Mouse (Mus musculus) hindbrain, embryonic 16.5 days (tissue): ENCODE measurements around the gene Mto1. TPM values are rescaled to one million over a fixed set of nuclear protein-coding genes. Genes with fewer than 3 reads are reported as not detected.
"Not testable (repeated sequence)": the region's sequence is repeated elsewhere in the genome, so short reads cannot be mapped to it uniquely, and the experiment has no call there.

Experiments used
- ATAC-seq: fragments of 200-750 bp; cut with Nextera tagmentation; 2 replicates; pipeline ENCODE4 v1.8.0; 2017; ENCODE audit warnings: moderate TSS enrichment, moderate library complexity
- H3K27ac ChIP-seq: fragments of 300-500 bp; sonication (generic); 2 replicates; pipeline ENCODE4 v1.5.1; 2014; ENCODE audit warnings: low read depth, mild to moderate bottlenecking, control low read depth, low read length, moderate library complexity
- H3K27me3 ChIP-seq: fragments of 300-500 bp; sonication (generic); replicated peaks from 2 replicates; pipeline ENCODE4 v1.6.1; 2014; ENCODE audit warnings: low read length; ENCODE audit not compliant: control insufficient read depth, insufficient read depth
- H3K36me3 ChIP-seq: fragments of 300-500 bp; sonication (generic); 2 replicates; pipeline ENCODE4 v1.6.1; 2014; ENCODE audit warnings: mild to moderate bottlenecking, low read length, moderate library complexity, mixed read lengths; ENCODE audit not compliant: control insufficient read depth, insufficient read depth
- H3K4me1 ChIP-seq: fragments of 300-500 bp; sonication (generic); 2 replicates; pipeline ENCODE4 v1.6.1; 2014; ENCODE audit warnings: low read depth, low read length; ENCODE audit not compliant: control insufficient read depth, insufficient read depth
- H3K4me2 ChIP-seq: fragments of 300-500 bp; sonication (generic); 2 replicates; pipeline ENCODE4 v1.6.1; 2014; ENCODE audit warnings: mild to moderate bottlenecking, low read length, control low read depth, moderate library complexity
- H3K4me3 ChIP-seq: fragments of 300-500 bp; sonication (generic); 2 replicates; pipeline ENCODE4 v1.5.1; 2014; ENCODE audit warnings: mild to moderate bottlenecking, low read length, control low read depth, moderate library complexity
- H3K9ac ChIP-seq: fragments of 300-500 bp; sonication (generic); 2 replicates; pipeline ENCODE4 v1.6.1; 2014; ENCODE audit warnings: low read depth, mild to moderate bottlenecking, control low read depth, low read length, moderate library complexity
- H3K9me3 ChIP-seq: fragments of 300-500 bp; sonication (generic); 2 replicates; pipeline ENCODE4 v1.6.1; 2014; ENCODE audit warnings: mild to moderate bottlenecking, low read length, moderate library complexity; ENCODE audit not compliant: control insufficient read depth
- WGBS: fragments of 180-500 bp; shearing (Covaris S2); extraction: QIAGEN DNeasy Blood & Tissue Kit; methylation state at CpG from one replicate; pipeline ENCODE4 v1.1.7; 2014; 5-methylcytosine and 5-hydroxymethylcytosine counted together
- polyA plus RNA-seq: library from polyadenylated mRNA; unstranded; fragments of >200 nt; fragmentation: Nextera tagmentation; extraction: Ambion mirVana; gene quantifications from 2 replicates; pipeline ENCODE4 v1.2.1, GENCODE M21; 2015

Mto1 gene
- polyA plus RNA-seq, 1 experiment from 2014 or later: 30.0 TPM

- Histone ChIP-seq H3K4me3 (peak overlapping the region; percentile 87), H3K4me1 (peaks cover 25% of the 10 kb centered on the region), H3K4me2 (peak overlapping the region; percentile 66), H3K9ac (peak overlapping the region; percentile 100), H3K36me3 (peaks cover 21% of the 10 kb centered on the region), H3K27ac (peak overlapping the region; percentile 98)
- 0% methylated on average over 10 of the region's 13 CpGs for WGBS
- ATAC-seq, H3K27me3 ChIP-seq, H3K9me3 ChIP-seq: not testable (repeated sequence)
Observed at GRCm38 (mm10) chr9:78480227-78480626, 32.2 kb downstream of the Mto1 start.

DNA sequence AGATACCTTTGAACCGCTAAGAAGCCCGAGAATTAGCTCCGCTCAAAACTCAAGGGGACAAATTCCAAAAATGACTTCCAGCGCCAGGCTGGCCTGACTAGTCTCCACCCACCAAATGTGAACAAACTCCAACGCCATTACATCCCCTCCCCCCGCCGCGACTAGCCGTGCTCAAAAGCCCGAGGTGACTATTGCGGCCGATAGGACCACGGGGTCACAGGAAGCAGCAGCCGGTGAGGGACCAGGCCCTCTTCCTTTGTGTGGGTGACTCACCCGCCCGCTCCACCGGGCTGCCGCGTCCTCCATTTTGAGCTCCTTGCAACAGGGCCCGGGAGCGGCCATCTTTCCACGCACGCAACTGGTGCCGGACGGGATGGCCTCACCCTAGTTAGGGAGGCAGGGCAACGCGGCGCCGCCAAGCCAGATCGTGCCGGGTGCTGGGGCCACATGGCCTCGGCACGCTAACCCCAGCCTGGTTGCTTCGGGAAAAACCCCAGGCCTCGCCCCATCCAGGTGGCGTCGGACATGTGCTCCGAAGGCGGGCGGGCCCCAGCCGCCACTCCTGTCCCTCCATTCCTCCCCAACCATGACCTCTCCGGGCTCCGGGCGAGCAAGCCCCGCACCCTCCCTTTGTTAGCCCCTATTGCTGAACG lies 32.8 kb downstream of the Mto1 start:
- Histone ChIP-seq H3K4me1 (peaks cover 25% of the 10 kb centered on the region), H3K9ac (peak overlapping the region; percentile 100), H3K36me3 (peaks cover 21% of the 10 kb centered on the region), H3K9me3 (no peaks in the 10 kb centered on the region), H3K4me3 (peak overlapping the region; percentile 87), H3K27me3 (no peaks in the 10 kb centered on the region), H3K27ac (peak overlapping the region; percentile 98), H3K4me2 (peak overlapping the region; percentile 66)
- under 1% methylated on average over 35 of the region's 46 CpGs for WGBS
- peak; percentile 15 for ATAC-seq

DNA sequence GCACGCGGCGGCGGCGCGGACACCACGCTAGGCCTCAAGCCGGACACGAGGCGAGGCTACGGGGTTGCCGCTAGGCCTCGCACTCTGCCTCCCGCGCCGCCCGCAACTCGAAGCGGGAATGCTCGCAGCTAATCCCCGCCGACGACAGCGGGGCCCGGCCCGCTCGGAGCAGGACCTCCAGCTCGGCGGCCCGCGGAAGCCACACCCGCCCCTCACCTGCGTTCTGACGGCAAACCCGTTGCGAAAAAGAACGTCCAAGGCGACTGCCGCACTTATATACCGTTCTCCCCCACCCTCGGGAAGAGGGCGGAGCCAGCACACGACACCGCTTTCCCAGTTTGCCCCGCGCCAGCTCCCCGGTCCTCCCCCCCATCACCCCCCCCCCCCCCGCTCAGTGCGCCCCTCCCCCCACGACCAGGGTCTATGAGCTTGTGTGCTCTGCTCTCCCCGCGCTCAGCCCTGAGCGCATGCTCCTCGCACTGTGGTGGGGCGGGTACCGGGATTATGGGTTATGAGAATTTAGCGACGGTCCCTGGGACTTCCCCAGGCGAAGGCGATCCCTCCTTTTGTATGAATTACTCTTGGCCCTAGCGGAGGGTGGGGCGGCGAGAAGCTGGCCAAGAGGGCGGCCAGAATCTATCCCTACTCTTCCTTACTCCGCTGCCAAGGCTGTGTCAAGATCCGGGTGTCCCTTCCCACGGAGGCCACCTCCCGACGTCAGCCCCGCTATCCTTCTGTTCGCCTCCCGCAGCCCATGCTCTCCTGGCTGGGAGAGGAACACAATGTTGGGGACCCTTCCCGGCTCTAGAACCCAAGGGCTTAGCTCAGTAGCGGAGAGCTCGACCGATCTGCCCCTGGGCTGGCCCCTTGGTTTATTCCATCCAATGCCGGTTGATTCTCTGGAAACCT lies 33.7 kb downstream of the Mto1 start:
- H3K4me2 ChIP-seq: peak overlapping the region; percentile 72
- H3K36me3 ChIP-seq: peaks cover 16% of the 10 kb centered on the region
- H3K4me1 ChIP-seq: peaks cover 25% of the 10 kb centered on the region
- ATAC-seq: peak; percentile 99
- no peaks in the 10 kb centered on the region for H3K9me3 ChIP-seq
- H3K9ac ChIP-seq: peak overlapping the region; percentile 100
- WGBS: under 1% methylated on average over 73 of the region's 77 CpGs
- peak overlapping the region; percentile 87 for H3K4me3 ChIP-seq
- peak overlapping the region; percentile 100 for H3K27ac ChIP-seq
- no peaks in the 10 kb centered on the region for H3K27me3 ChIP-seq

DNA sequence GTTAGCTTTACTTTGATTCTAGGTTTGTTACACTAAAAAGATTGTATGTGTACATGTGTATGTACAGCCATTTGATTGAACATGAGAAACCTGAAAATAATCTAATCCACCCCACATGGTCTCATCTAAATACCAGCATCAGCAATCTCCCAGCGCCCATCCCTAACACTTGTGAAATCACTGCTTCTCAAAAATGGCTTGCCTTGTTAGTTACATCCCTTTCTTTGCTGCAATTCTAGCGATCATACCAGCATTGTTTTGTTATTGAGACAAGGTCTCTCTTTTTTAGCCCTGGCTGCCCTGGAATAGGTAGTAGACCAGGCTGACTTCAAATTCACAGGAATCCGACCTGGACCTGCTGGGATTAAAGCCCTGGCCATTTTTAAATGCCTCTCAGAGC lies 34.4 kb downstream of the Mto1 start:
- Histone ChIP-seq H3K4me2 (peak overlapping the region; percentile 72), H3K9me3 (no peaks in the 10 kb centered on the region), H3K27me3 (no peaks in the 10 kb centered on the region), H3K36me3 (peaks cover 13% of the 10 kb centered on the region), H3K9ac (peak overlapping the region; percentile 90), H3K27ac (peak overlapping the region; percentile 100), H3K4me1 (peaks cover 24% of the 10 kb centered on the region), H3K4me3 (peak overlapping the region; percentile 61)
- WGBS: 10% methylated on average over 3 of the region's 3 CpGs
- no peak for ATAC-seq

DNA sequence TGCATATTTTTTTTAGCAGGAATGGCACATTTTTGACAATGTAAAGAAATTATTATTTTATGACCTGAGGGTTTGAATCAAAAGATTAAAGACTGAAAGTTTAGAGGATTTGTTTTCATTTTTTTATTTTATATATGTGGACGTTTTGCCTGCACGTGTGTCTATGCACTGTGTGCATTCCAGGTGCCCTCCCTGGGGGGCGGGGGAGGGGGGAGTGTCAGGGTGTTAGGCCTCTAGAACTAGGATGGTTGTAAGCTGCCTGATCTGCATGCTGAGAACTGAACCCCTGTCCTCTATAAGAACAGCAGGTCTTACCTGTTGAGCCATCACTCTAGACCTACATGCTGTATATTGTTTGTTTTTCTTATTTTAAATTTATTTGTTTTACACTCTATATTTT lies 36.7 kb downstream of the Mto1 start:
- ATAC-seq: no peak
- WGBS: 77% methylated on average over 3 of the region's 3 CpGs

DNA sequence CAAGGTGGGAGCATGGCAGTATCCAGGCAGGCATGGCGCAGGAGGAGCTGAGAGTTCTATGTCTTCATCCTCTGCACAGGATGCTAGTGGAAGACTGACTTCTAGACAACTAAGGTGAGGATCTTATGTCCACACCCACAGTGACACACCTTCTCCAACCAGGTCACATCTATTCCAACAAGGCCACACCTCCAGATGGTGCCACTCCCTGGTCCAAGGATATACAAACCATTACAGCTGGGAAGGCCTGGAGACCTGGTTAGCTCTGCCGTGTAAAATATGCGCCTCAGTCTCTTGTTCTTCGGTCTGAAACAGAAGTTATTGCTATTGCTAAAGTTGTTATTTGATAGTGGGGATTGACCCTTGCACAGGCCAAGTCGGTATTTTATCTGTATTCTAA lies 40.0 kb downstream of the Mto1 start:
- 96% methylated on average over 5 of the region's 5 CpGs for WGBS
- H3K27ac ChIP-seq, H3K4me1 ChIP-seq, H3K4me2 ChIP-seq, H3K9me3 ChIP-seq, H3K27me3 ChIP-seq, H3K4me3 ChIP-seq, ATAC-seq, H3K36me3 ChIP-seq, H3K9ac ChIP-seq: not testable (repeated sequence)

More for the DNA sequence above, 36.7 kb downstream of the Mto1 start:
- H3K27ac ChIP-seq: no peak overlapping the region
- no peak overlapping the region for H3K4me2 ChIP-seq
- H3K9me3 ChIP-seq: no peaks in the 10 kb centered on the region
- no peak overlapping the region for H3K4me3 ChIP-seq
- no peak overlapping the region for H3K9ac ChIP-seq
- peaks cover 12% of the 10 kb centered on the region for H3K4me1 ChIP-seq
- no peaks in the 10 kb centered on the region for H3K27me3 ChIP-seq
- H3K36me3 ChIP-seq: no peaks in the 10 kb centered on the region

DNA sequence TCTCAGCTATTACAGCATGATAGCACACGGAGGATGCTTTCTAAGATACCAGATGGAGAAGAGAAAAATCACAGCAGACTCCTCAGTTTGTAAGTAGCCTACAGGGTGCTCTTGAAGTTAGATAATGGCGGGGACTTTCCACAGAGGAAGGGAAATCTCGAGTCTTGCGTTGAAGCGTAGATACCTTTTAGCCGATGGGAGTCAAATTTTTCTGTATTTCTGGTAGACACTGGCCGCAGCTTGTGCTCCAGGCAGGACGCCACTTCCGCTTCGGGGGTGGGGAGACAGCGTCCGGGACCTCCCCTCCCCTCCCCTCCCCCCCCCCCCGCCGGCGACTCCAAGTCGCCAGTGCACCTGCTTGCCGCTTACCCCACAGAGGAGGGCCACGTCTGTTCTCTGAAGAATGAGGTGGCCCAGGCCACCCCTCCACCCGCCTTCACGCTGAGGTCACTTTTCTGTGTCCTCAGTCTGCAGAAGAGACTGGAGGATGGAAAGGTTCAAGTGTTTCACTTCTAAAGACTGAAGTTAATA lies 40.9 kb downstream of the Mto1 start, which contains the start of gene Eef1a1:
Gene Eef1a1 (minus strand): TSS at position 262 of the 531 bp plus-strand sequence.
- Histone ChIP-seq H3K4me2 (peak within 1 kb of the TSS; percentile 67), H3K27ac (no peak within 1 kb of the TSS; the same call in 1 of the 2 replicates), H3K4me3 (peak within 1 kb of the TSS; percentile 40), H3K36me3 (no peaks in the 10 kb centered on the region), H3K27me3 (no peaks in the 10 kb centered on the region), H3K4me1 (peaks cover 3% of the 10 kb centered on the region; the same call in 1 of the 2 replicates), H3K9ac (peak within 1 kb of the TSS; percentile 60), H3K9me3 (no peaks in the 10 kb centered on the region)
- 2% methylated on average over 16 of the region's 20 CpGs for WGBS
- peak; percentile 67 for ATAC-seq

GRCm38 (mm10) chr9:78491169-78491568 lies 43.2 kb downstream of the Mto1 start:
- ATAC-seq: no peak
- Histone ChIP-seq H3K27me3 (no peaks in the 10 kb centered on the region), H3K9ac (no peak overlapping the region)

GRCm38 (mm10) chr9:78492254-78492653 lies 44.2 kb downstream of the Mto1 start:
- 96% methylated on average over 3 of the region's 3 CpGs for WGBS

More at GRCm38 (mm10) chr9:78491169-78491568, 43.2 kb downstream of the Mto1 start:
- peaks cover 3% of the 10 kb centered on the region; the same call in 1 of the 2 replicates for H3K4me1 ChIP-seq
- H3K4me3 ChIP-seq: no peak overlapping the region
- WGBS: 81% methylated on average over 3 of the region's 3 CpGs
- no peak overlapping the region for H3K27ac ChIP-seq
- H3K36me3 ChIP-seq: no peaks in the 10 kb centered on the region
- H3K9me3 ChIP-seq: no peaks in the 10 kb centered on the region
- no peak overlapping the region for H3K4me2 ChIP-seq

More at GRCm38 (mm10) chr9:78492254-78492653, 44.2 kb downstream of the Mto1 start:
- H3K4me1 ChIP-seq: peaks cover 3% of the 10 kb centered on the region; the same call in 1 of the 2 replicates
- H3K27ac ChIP-seq: no peak overlapping the region
- H3K4me2 ChIP-seq: no peak overlapping the region
- no peaks in the 10 kb centered on the region for H3K27me3 ChIP-seq
- no peak overlapping the region for H3K9ac ChIP-seq
- no peak overlapping the region for H3K4me3 ChIP-seq
- H3K36me3 ChIP-seq: no peaks in the 10 kb centered on the region
- no peak for ATAC-seq
- no peaks in the 10 kb centered on the region for H3K9me3 ChIP-seq
